Mouse (Mus musculus) layer of hippocampus, adult 8-10 months (tissue): ENCODE measurements around the gene Hexdc. TPM values are rescaled to one million over a fixed set of nuclear protein-coding genes. Genes with fewer than 3 reads are reported as not detected.

ENCODE experiments used
- DNase-seq, 2 experiments: peaks; one replicate each; pipeline ENCODE4 v3.0.0; 2022; ENCODE audit warnings: low spot score in 2 of 2
- total RNA-seq, 4 experiments: library from RNA; stranded (reverse); gene quantifications; 2 replicates each; pipeline ENCODE4 v1.2.4; 2022

Hexdc gene
- total RNA-seq, 4 experiments from 2014 or later: 21.6 to 27.6 (median 26.1) TPM

- no peak for DNase-seq
Measured at GRCm38 (mm10) chr11:121228129-121229017, 24.1 kb downstream of the Hexdc start.

- peak; percentile 46 to 63 for DNase-seq
Measured at GRCm38 (mm10) chr11:121229018-121229439, 24.8 kb downstream of the Hexdc start, which contains the start of gene Cybc1. TSS of gene Cybc1 (minus strand) at chr11:121229322.

GRCm38 (mm10) chr11:121231191-121231590, 27.0 kb downstream of the Hexdc start:
- DNase-seq: no peak

- DNase-seq: no peak
Measured at GRCm38 (mm10) chr11:121231628-121232291, 27.5 kb downstream of the Hexdc start.

GRCm38 (mm10) chr11:121232706-121233105, 28.5 kb downstream of the Hexdc start:
- DNase-seq: no peak

- no peak for DNase-seq
Measured at GRCm38 (mm10) chr11:121235475-121236238, 31.4 kb downstream of the Hexdc start.

GRCm38 (mm10) chr11:121236564-121237344, 32.5 kb downstream of the Hexdc start, which contains the start of gene Narf:
TSS of gene Narf (plus strand) at chr11:121237253.
- peak; percentile 99 to 100 for DNase-seq

- no peak for DNase-seq
Measured at GRCm38 (mm10) chr11:121237345-121238128, 33.3 kb downstream of the Hexdc start.

- DNase-seq: no peak
Measured at GRCm38 (mm10) chr11:121239669-121240068, 35.4 kb downstream of the Hexdc start.

- DNase-seq: no peak
Measured at GRCm38 (mm10) chr11:121250196-121250595, 46.0 kb downstream of the Hexdc start.

GRCm38 (mm10) chr11:121259160-121260100, 55.2 kb downstream of the Hexdc start, which contains the start of gene Foxk2:
TSS of gene Foxk2 (plus strand) at chr11:121259990.
- DNase-seq: peak; percentile 75 to 84

GRCm38 (mm10) chr11:121260211-121260906, 56.1 kb downstream of the Hexdc start:
- peak in 1 of 2 experiments; percentile 28 for DNase-seq

- no peak for DNase-seq
Measured at GRCm38 (mm10) chr11:121261074-121261473, 56.8 kb downstream of the Hexdc start.

Other genes with a start within 250 kb of the Hexdc start
- gene Csnk1d, start 213.1 kb upstream of the Hexdc start, total RNA-seq: 100 to 1,000 TPM; 120 to 153 (median 134) TPM
- not detected for gene Cd7, start 165.0 kb upstream of the Hexdc start, total RNA-seq
- not detected for gene Sectm1b, start 140.9 kb upstream of the Hexdc start, total RNA-seq
- not detected for gene Sectm1a, start 123.2 kb upstream of the Hexdc start, total RNA-seq
- not detected for gene Tex19.2, start 85.8 kb upstream of the Hexdc start, total RNA-seq
- gene Tex19.1, start 58.3 kb upstream of the Hexdc start, total RNA-seq: not detected
- gene Uts2r, start 44.2 kb upstream of the Hexdc start, total RNA-seq: under 1 TPM; 0.22 to 0.45 (median 0.40) TPM
- 10 to 100 TPM in 1 of 4 experiments, 1 to 10 TPM in 3; 4.4 to 12.7 (median 7.1) TPM for gene Ogfod3, start 278 bp downstream of the Hexdc start, total RNA-seq
- gene Cybc1, start 24.9 kb downstream of the Hexdc start, total RNA-seq: 10 to 100 TPM; 22.1 to 25.3 (median 24.3) TPM
- gene Narf, start 32.8 kb downstream of the Hexdc start, total RNA-seq: 10 to 100 TPM; 42.9 to 71.2 (median 51.7) TPM
- gene Foxk2, start 55.6 kb downstream of the Hexdc start, total RNA-seq: 10 to 100 TPM; 65.3 to 83.7 (median 78.3) TPM
- 10 to 100 TPM; 54.5 to 70.7 (median 61.0) TPM for gene Wdr45b, start 150.0 kb downstream of the Hexdc start, total RNA-seq
- 10 to 100 TPM; 49.0 to 57.9 (median 53.8) TPM for gene Rab40b, start 183.8 kb downstream of the Hexdc start, total RNA-seq
- 10 to 100 TPM; 48.4 to 51.6 (median 51.1) TPM for gene Fn3krp, start 217.0 kb downstream of the Hexdc start, total RNA-seq
- gene Fn3k, start 230.5 kb downstream of the Hexdc start, total RNA-seq: 10 to 100 TPM; 40.7 to 57.9 (median 49.9) TPM
- 10 to 100 TPM; 40.3 to 43.8 (median 42.4) TPM for gene Tbcd, start 247.5 kb downstream of the Hexdc start, total RNA-seq